Mouse (Mus musculus): ENCODE data around the gene Dsn1.

Dsn1 gene

GRCm38 (mm10) chr2:156968501-156968900 lies 38.5 kb downstream of the Dsn1 start:
- DNase-seq (ENCODE audit: low spot score), result no peak

DNA sequence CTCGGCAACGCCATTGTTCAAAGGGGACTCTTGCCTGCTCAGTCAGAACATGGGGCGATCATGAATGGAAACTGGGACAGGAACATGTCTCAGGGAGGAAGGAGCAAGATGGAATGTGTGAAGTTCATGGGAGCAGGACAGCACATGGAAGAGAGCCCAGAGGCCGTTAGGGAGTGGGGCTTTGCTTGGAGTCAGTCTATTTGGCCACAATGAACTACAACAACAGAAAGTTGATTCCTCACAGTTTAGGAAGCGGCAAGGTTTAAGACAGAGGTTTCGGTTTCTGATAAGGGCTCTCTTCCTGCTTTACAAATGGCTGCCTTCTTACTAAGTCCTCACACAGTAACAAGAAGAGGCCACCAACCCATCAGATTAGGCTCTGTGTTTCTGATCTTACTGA lies 39.6 kb downstream of the Dsn1 start:
- DNase-seq (ENCODE audit: low spot score), result no peak

- DNase-seq (ENCODE audit: low spot score), result no peak
Observed at GRCm38 (mm10) chr2:156963891-156964290, 43.1 kb downstream of the Dsn1 start.

GRCm38 (mm10) chr2:156958496-156959252 lies 48.3 kb downstream of the Dsn1 start:
- DNase-seq (ENCODE audit: low spot score), result no peak

DNA sequence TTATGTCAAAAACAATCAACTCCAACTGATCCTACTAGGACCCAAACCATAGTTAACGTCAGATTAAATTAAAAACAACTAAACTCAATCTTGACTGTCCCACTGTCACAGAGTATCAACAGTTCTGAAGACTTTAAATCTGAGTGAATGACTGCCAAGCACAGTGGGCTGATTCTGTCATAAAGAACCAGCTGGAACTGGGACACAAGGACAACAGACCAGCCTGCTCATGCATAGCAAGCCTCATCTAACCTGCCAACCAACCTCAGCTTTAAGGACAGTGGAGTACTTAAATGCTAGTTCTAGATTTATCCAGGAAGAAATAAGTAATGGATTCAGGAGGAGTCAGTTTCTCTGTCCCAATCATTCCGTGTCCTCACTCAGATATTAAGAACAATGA lies 49.9 kb downstream of the Dsn1 start:
- DNase-seq (ENCODE audit: low spot score), result no peak

DNA sequence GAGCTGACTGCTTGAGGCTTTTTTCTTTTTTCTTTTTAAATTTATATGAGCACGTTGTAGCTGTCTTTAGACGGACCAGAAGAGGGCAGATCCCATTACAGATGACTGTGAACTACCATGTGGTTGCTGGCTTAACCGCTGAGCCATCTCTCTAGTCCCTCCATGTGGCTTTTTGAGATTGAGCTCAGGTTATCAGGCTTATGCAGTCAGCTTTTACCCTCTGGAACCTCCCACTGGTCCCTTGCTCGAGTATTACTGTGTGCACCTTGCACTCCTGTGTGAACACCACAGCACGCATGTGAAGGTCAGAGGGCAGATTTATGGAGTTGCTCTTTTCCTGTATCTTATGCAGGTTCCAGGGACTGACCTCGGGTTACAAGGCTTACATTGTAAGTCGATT lies 50.6 kb downstream of the Dsn1 start:
- no peak for DNase-seq (ENCODE audit: low spot score)

GRCm38 (mm10) chr2:156954463-156954862 lies 52.5 kb downstream of the Dsn1 start:
- no peak for DNase-seq (ENCODE audit: low spot score)

DNA sequence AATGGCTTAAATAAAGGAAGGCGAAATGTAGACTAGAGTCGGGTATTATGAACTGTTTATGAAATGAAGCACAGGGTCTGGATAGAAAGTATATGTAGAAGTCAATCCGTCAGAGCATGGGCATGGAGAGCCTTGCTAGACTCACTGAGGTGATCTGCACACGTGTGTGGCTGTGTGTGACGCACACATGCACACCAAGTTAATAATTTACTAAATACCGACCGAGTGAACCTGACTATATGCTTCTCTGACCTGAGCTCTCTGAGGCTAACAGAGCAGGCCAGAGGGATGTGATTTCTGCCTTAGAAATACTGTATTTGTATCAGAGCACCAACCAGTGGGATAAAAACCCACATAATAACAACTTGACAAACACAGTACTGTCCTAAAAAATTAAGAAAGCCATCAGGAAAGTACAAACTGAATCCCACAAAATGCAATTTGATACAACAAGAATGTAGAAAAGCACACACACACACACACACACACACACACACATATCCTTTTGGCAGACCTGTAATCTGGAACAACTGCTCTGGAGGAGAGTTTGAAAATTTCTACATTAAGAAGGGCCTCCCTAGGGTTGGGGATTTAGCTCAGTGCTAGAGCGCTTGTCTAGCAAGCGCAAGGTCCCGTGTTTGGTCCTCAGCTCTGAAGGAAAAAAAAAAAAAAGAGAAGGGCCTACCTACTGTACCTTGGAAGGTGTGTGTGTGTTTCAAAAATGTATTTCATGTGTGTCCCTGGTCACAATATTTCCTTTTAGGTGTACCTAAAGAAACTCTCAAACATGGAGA lies 55.5 kb downstream of the Dsn1 start:
- no peak for DNase-seq (ENCODE audit: low spot score)

DNA sequence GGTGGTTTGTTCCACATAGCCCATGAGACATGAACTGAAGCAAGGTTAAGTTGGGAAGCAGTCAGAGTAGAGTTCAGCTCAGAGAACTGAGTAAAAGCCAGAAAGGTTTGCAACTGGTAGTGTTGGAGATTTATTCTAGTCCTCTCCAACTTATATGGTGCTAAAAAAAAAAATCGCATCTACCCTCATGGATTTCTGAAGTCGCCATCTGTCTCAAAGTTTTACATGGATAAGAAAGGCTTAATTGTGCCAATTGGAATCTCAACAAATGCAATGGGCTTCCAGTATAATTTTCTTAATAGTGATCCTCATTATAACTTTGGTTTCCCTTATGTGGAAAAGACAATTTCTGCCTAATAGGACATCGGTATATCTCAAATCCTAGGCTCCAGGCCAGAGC lies 56.1 kb downstream of the Dsn1 start:
- no peak for DNase-seq (ENCODE audit: low spot score)
